Mouse (Mus musculus): ENCODE data around the gene Topors. TPM values are rescaled to one million over a fixed set of nuclear protein-coding genes. Genes with fewer than 3 reads are reported as not detected.
"Not testable (repeated sequence)": the region's sequence is repeated elsewhere in the genome, so short reads cannot be mapped to it uniquely, and the experiment has no call there.

Gene Topors
- 33.3 and 38.4 TPM in 2 replicates for polyA plus RNA-seq (2015; fragmentation: Nextera tagmentation; extraction: Ambion mirVana)

GRCm38 (mm10) chr4:40269430-40270032 lies at the start of gene Topors, which contains the start of gene Smim27:
Topors (minus strand) TSS chr4:40269850.
Smim27 (plus strand) TSS chr4:40269579.
- Histone ChIP-seq H3K9me3 (no peaks in the 10 kb centered on the region), H3K4me1 (replicated peaks) (peaks cover 38% of the 10 kb centered on the region), H3K9ac (peak within 1 kb of the TSS; percentile 86), H3K27ac (replicated peaks) (peak within 1 kb of the TSS; percentile 97), H3K27me3 (no peaks in the 10 kb centered on the region), H3K36me3 (peaks cover 40% of the 10 kb centered on the region), H3K4me3 (peak within 1 kb of the TSS; percentile 74), H3K4me2 (peak within 1 kb of the TSS; percentile 96)
- WGBS, result under 1% methylated on average over 38 of the region's 38 CpGs
- peak; percentile 95 for ATAC-seq (ENCODE audit: low read depth)

DNA sequence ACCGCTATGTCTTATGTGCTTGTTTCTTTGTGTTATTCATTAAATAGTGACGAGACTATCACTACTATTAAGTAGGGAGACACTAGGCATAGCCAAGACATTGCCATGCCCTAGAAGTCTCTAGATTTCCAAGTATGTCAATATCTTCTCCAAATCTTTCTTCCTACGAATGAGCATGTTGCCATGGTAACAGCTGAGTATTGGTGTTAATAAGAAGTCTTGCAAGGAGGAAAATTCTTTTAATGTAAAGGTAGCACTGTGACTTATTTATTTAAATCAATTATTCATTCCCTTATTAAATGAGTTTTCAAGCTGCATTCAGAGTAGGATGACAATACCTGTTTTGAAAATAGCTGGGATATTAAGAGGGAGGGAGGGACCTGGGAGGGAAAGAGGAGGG lies 47.8 kb upstream of the Topors start:
- H3K4me2 ChIP-seq, result no peak overlapping the region
- H3K36me3 ChIP-seq, result no peaks in the 10 kb centered on the region
- no peak overlapping the region for H3K4me3 ChIP-seq
- no peaks in the 10 kb centered on the region for H3K27me3 ChIP-seq
- no peak overlapping the region for H3K27ac ChIP-seq (replicated peaks)
- 84% methylated on average over 3 of the region's 3 CpGs for WGBS
- H3K9me3 ChIP-seq, result no peaks in the 10 kb centered on the region
- H3K4me1 ChIP-seq (replicated peaks), result no peaks in the 10 kb centered on the region
- no peak overlapping the region for H3K9ac ChIP-seq
- ATAC-seq (ENCODE audit: low read depth), result no peak

DNA sequence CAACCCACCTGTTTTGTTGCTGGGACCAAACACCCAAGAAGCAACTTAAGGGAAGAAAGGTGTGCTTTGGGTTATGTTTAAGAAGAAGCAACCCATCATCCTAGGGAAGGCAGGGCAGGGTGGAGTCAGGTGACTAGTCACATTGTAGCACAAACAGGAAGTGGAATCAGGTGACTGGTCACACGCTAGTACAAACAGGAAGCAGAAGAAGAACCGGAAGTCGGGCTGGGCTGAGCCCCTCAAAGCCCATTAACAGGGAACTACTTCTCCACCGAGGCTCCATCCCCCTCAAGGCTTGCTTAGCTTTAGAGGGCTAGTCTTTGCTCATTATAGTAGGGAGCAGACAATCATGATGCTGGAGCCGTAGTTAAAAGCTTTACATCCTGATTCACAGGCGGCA lies 43.4 kb upstream of the Topors start:
- Histone ChIP-seq H3K36me3 (no peaks in the 10 kb centered on the region), H3K27me3 (no peaks in the 10 kb centered on the region), H3K9ac (no peak overlapping the region), H3K27ac (replicated peaks) (no peak overlapping the region), H3K4me1 (replicated peaks) (peaks cover 6% of the 10 kb centered on the region; the same call in 1 of the 2 replicates), H3K4me3 (no peak overlapping the region), H3K4me2 (no peak overlapping the region), H3K9me3 (no peaks in the 10 kb centered on the region)
- 82% methylated on average over 6 of the region's 6 CpGs for WGBS
- ATAC-seq (ENCODE audit: low read depth), result no peak

DNA sequence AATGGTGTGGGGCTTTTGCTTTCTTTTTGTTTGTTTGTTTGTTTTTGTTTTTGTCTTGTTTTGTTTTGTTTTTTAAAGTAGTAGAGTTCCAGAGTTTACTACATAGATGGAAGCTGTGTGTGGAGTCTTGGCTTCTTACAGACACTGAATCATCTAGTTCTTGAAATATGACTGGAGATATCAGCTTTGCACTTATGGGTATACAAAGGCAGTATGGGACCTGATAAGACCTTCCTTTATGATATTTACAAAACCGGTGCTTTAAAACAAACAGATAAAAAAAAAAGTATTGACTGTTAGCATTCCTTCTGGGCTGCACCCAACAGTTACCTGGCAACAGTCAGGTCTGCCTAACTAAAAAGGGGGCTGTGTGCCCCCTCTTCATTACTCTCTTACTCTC lies 42.6 kb upstream of the Topors start:
- Histone ChIP-seq H3K9ac (no peak overlapping the region), H3K4me1 (replicated peaks) (peaks cover 6% of the 10 kb centered on the region; the same call in 1 of the 2 replicates), H3K27ac (replicated peaks) (no peak overlapping the region), H3K9me3 (no peaks in the 10 kb centered on the region), H3K4me2 (no peak overlapping the region), H3K27me3 (no peaks in the 10 kb centered on the region), H3K4me3 (no peak overlapping the region), H3K36me3 (no peaks in the 10 kb centered on the region)
- WGBS, result 83% methylated on average over 1 of the region's 1 CpGs
- ATAC-seq (ENCODE audit: low read depth), result no peak

- ATAC-seq (ENCODE audit: low read depth), result no peak
- Histone ChIP-seq H3K9ac (no peak overlapping the region), H3K4me2 (no peak overlapping the region), H3K9me3 (no peaks in the 10 kb centered on the region), H3K4me3 (no peak overlapping the region), H3K4me1 (replicated peaks) (peaks cover 6% of the 10 kb centered on the region; the same call in 1 of the 2 replicates), H3K36me3 (no peaks in the 10 kb centered on the region), H3K27me3 (no peaks in the 10 kb centered on the region), H3K27ac (replicated peaks) (no peak overlapping the region)
- 70% methylated on average over 11 of the region's 11 CpGs for WGBS
Observed at GRCm38 (mm10) chr4:40310796-40311383, 41.2 kb upstream of the Topors start.

DNA sequence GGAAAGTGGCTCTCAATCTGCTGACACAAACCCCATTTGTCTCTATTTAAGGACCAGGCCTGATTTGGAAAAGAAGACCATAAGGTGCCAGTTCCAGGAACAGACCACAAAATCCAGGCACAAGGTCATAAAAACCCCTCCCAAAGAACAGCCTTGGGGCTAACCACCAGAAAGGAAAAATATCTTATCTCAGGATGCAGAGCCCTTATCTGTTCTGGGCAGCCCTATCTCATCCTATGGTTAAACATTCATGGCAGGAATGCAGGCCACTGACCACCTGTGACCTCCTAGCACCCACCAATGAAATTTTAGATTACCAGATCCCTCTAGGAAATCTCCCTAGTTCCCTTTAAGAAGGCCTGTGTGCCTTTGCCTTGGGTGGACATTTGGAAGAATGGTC lies 40.0 kb upstream of the Topors start:
- Histone ChIP-seq H3K4me3 (no peak overlapping the region), H3K4me2 (no peak overlapping the region), H3K27me3 (no peaks in the 10 kb centered on the region), H3K27ac (replicated peaks) (no peak overlapping the region), H3K4me1 (replicated peaks) (peaks cover 6% of the 10 kb centered on the region; the same call in 1 of the 2 replicates), H3K9me3 (no peaks in the 10 kb centered on the region), H3K9ac (no peak overlapping the region), H3K36me3 (no peaks in the 10 kb centered on the region)
- no peak for ATAC-seq (ENCODE audit: low read depth)

DNA sequence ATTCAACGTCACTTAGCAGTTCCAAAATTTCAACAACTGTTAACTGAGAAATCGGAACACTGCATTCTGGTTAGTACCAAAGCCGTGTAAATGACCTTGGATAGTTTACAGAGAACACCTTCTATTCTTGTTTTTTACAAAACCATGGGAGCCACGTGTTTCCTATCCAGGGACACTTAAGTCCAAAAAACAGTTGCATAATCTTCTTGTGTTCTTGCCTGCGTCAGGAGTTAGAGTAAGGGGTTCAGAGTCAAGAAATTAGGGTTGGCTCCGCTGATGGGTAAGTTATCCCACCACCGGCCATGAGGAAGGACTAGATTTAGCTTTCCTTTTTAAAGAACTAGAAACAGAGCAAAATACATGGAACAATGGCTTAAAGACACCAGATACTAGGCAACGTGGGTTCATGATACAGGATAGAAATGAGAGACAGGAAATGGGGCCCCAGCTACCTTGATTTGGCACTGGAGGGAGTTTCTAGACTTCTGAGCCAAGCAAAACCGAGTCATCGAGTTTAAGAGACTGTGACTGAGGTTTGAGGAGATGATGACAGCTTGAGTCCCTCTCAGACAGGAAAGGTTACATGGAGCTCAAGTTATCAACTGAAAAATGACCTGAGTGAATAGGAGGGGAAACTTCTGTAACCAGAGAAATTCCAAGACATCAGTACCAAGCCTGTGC lies 32.9 kb upstream of the Topors start:
- Histone ChIP-seq H3K4me1 (replicated peaks) (0 out of 2 replicates have a peak, but pooled peaks cover 3% of the 10 kb centered on the region), H3K27ac (replicated peaks) (no peak overlapping the region), H3K9me3 (no peaks in the 10 kb centered on the region), H3K4me3 (no peak overlapping the region), H3K4me2 (no peak overlapping the region), H3K27me3 (no peaks in the 10 kb centered on the region; the same call in 1 of the 2 replicates), H3K36me3 (no peaks in the 10 kb centered on the region), H3K9ac (no peak overlapping the region)
- 87% methylated on average over 10 of the region's 10 CpGs for WGBS
- ATAC-seq (ENCODE audit: low read depth), result no peak

DNA sequence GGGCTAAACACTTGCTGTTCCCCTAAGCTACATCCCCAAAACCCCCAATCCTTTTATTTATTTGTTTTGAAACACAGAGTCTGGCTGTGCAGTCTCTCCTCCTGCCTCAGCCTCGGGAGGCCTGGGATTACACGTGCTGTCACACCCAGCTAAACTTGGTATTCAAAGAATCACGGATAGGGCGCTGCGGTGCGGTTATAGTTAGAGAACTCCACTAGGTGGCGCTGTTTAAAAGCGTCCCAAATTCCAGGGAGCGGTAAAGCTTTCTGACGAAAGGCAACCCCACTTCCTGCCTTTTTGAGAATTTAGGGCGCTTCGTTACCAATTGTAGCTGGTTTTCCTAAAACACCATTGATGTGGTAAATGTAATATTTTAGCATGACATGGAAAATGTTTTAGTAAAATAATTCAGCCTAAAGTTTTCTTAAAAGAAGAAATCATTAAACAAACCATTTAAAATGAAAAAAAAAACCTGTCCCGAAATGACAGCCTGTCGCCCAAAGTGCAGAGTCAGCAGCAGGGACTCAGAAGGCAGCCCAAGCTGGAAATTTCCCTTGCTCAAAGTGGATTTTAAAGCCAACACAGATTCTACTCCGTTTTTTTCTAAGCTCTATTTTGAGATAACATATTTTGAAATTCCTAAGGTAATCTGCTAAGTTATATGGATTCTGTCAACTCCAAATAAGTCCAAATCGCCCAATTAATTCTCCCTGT lies 31.6 kb upstream of the Topors start:
- H3K9ac ChIP-seq, result no peak overlapping the region
- peak overlapping the region; percentile 36 for H3K4me2 ChIP-seq
- no peaks in the 10 kb centered on the region for H3K36me3 ChIP-seq
- no peaks in the 10 kb centered on the region for H3K9me3 ChIP-seq
- ATAC-seq (ENCODE audit: low read depth), result peak; percentile 84
- no peaks in the 10 kb centered on the region; the same call in 1 of the 2 replicates for H3K27me3 ChIP-seq
- H3K27ac ChIP-seq (replicated peaks), result no peak overlapping the region
- no peak overlapping the region for H3K4me3 ChIP-seq
- WGBS, result 14% methylated on average over 16 of the region's 16 CpGs
- H3K4me1 ChIP-seq (replicated peaks), result 0 out of 2 replicates have a peak, but pooled peaks cover 3% of the 10 kb centered on the region

- Histone ChIP-seq H3K4me2 (no peak overlapping the region), H3K9ac (no peak overlapping the region), H3K4me3 (no peak overlapping the region), H3K36me3 (no peaks in the 10 kb centered on the region), H3K27ac (replicated peaks) (no peak overlapping the region), H3K27me3 (no peaks in the 10 kb centered on the region; the same call in 1 of the 2 replicates), H3K4me1 (replicated peaks) (0 out of 2 replicates have a peak, but pooled peaks cover 3% of the 10 kb centered on the region), H3K9me3 (no peaks in the 10 kb centered on the region)
- no peak for ATAC-seq (ENCODE audit: low read depth)
- WGBS, result 83% methylated on average over 5 of the region's 5 CpGs
Observed at GRCm38 (mm10) chr4:40299169-40299568, 29.5 kb upstream of the Topors start.

DNA sequence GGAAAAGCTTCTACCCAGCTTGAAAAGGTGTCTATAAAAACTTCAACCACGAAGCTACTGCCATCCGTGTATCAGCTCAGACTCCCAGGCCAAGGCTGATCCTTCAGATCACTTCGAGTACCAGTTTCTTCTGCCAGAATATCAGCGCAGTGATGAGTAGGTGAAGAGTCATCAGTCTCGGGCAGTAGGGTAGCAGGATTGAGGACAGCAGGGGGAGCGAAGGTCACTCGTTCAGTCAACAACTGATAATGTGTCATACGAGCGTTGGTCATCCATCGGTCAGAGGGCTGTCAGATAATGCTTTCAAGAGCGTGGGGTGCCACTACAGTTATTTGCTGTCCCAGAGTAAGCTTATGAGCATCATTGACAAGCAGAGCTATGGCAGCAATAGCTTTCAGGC lies 21.9 kb upstream of the Topors start:
- H3K27me3 ChIP-seq; ATAC-seq (ENCODE audit: low read depth): not testable (repeated sequence)
- WGBS, result 91% methylated on average over 11 of the region's 11 CpGs

GRCm38 (mm10) chr4:40289046-40289445 lies 19.4 kb upstream of the Topors start:
- Histone ChIP-seq H3K27ac (replicated peaks) (no peak overlapping the region), H3K4me1 (replicated peaks) (no peaks in the 10 kb centered on the region), H3K9me3 (peaks cover 8% of the 10 kb centered on the region; the same call in 1 of the 2 replicates), H3K4me3 (no peak overlapping the region), H3K9ac (no peak overlapping the region), H3K27me3 (no peaks in the 10 kb centered on the region), H3K36me3 (no peaks in the 10 kb centered on the region), H3K4me2 (no peak overlapping the region)
- 87% methylated on average over 2 of the region's 2 CpGs for WGBS
- no peak for ATAC-seq (ENCODE audit: low read depth)

More for the DNA sequence above, 21.9 kb upstream of the Topors start:
- not testable (repeated sequence) for H3K27ac ChIP-seq (replicated peaks); H3K4me3 ChIP-seq; H3K4me2 ChIP-seq; H3K9ac ChIP-seq; H3K4me1 ChIP-seq (replicated peaks); H3K36me3 ChIP-seq; H3K9me3 ChIP-seq

GRCm38 (mm10) chr4:40287415-40287814 lies 17.8 kb upstream of the Topors start:
- Histone ChIP-seq H3K27ac (replicated peaks) (no peak overlapping the region), H3K9ac (no peak overlapping the region), H3K27me3 (no peaks in the 10 kb centered on the region), H3K4me1 (replicated peaks) (no peaks in the 10 kb centered on the region), H3K4me3 (no peak overlapping the region), H3K36me3 (no peaks in the 10 kb centered on the region), H3K4me2 (no peak overlapping the region), H3K9me3 (0 out of 2 replicates have a peak, but pooled peaks cover 4% of the 10 kb centered on the region)
- 84% methylated on average over 6 of the region's 6 CpGs for WGBS
- no peak for ATAC-seq (ENCODE audit: low read depth)

Data from neural tube, embryonic 13.5 days (tissue).